In genomic region chr3:147750842-147751191, GRCm38 (mm10) we compare ENCODE assay signal across 26 mouse cellular contexts.
DNase-seq lines count a peak whose midpoint lies in the region; ATAC-seq lines count a peak whose summit lies in the region.
"Had no signal": no experiment of that assay in that cellular context is flagged by ENCODE, and none has a peak within 500 bp of the region (broad histone marks: within the 10 kb centered on the region; RNA-seq: fewer than 3 reads in every experiment).

No protein-coding gene starts in this region.

- H3K9me3 ChIP-seq in forebrain, embryonic 10.5 days, result no peaks in the 10 kb centered on the region
- H3K9me3 ChIP-seq in forebrain, embryonic 16.5 days (ENCODE audit: control insufficient read depth, low read length), result no peaks in the 10 kb centered on the region
- H3K9me3 ChIP-seq in forebrain, embryonic 14.5 days (replicated peaks; ENCODE audit: control insufficient read depth, low read length), result no peaks in the 10 kb centered on the region
- H3K9me3 ChIP-seq: heart, embryonic 12.5 days; midbrain, embryonic 15.5 days; neural tube, embryonic 15.5 days had no signal

- H3K4me1 ChIP-seq in forebrain, embryonic 10.5 days, result peaks cover 24% of the 10 kb centered on the region
- H3K4me1 ChIP-seq in forebrain, embryonic 16.5 days (replicated peaks; ENCODE audit: control insufficient read depth, insufficient read depth, low read length), result peaks cover 9% of the 10 kb centered on the region
- peaks cover 6% of the 10 kb centered on the region; the same call in 1 of the 2 replicates for H3K4me1 ChIP-seq in forebrain, embryonic 14.5 days (ENCODE audit: control insufficient read depth, insufficient read depth, low read length)
- H3K4me1 ChIP-seq: heart, embryonic 12.5 days; midbrain, embryonic 15.5 days had no signal

- H3K36me3 ChIP-seq in forebrain, embryonic 10.5 days (replicated peaks), result no peaks in the 10 kb centered on the region
- no peaks in the 10 kb centered on the region for H3K36me3 ChIP-seq in forebrain, embryonic 16.5 days (ENCODE audit: control insufficient read depth, insufficient read depth)
- no peaks in the 10 kb centered on the region for H3K36me3 ChIP-seq in forebrain, embryonic 14.5 days (ENCODE audit: control insufficient read depth, insufficient read depth, low read length)
- H3K36me3 ChIP-seq: heart, embryonic 12.5 days; midbrain, embryonic 15.5 days; neural tube, embryonic 15.5 days had no signal

- ATAC-seq in forebrain, embryonic 16.5 days, result no peak
- ATAC-seq in forebrain, embryonic 14.5 days, result peak; percentile 54
- ATAC-seq: CD4-positive, CD25-positive, alpha-beta regulatory T cell, adult 4 months; hindbrain, embryonic 16.5 days; midbrain, embryonic 15.5 days had no signal

- H3K27ac ChIP-seq in forebrain, embryonic 10.5 days, result peak overlapping the region; percentile 74
- no peak overlapping the region for H3K27ac ChIP-seq in forebrain, embryonic 16.5 days (ENCODE audit: low read length)
- peak overlapping the region; percentile 33; the same call in 1 of the 2 replicates for H3K27ac ChIP-seq in forebrain, embryonic 14.5 days (ENCODE audit: low read depth, low read length)
- H3K27ac ChIP-seq: layer of hippocampus, adult 2 months; left cerebral cortex, adult 2 months; liver, embryonic 14.5 days; macrophage; midbrain, embryonic 15.5 days; neural tube, embryonic 15.5 days had no signal

- no peak overlapping the region for H3K4me2 ChIP-seq in forebrain, embryonic 16.5 days (ENCODE audit: low read length)
- no peak overlapping the region for H3K4me2 ChIP-seq in forebrain, embryonic 14.5 days (ENCODE audit: low read length)
- H3K4me2 ChIP-seq: heart, embryonic 12.5 days; midbrain, embryonic 15.5 days; neural tube, embryonic 15.5 days had no signal

- no peak overlapping the region for H3K9ac ChIP-seq in forebrain, embryonic 16.5 days (replicated peaks; ENCODE audit: low read depth, low read length)
- no peak overlapping the region for H3K9ac ChIP-seq in forebrain, embryonic 14.5 days (ENCODE audit: low read length)
- H3K9ac ChIP-seq: heart, embryonic 12.5 days; liver, embryonic 14.5 days; midbrain, embryonic 15.5 days; neural tube, embryonic 15.5 days had no signal

- DNase-seq in forebrain, embryonic 10.5 days (ENCODE audit: extremely low spot score, low spot score), result no peak
- peak; percentile 11 for DNase-seq in retina, postnatal 1 day
- no peak for DNase-seq in retina, embryonic 14.5 days (ENCODE audit: low spot score)
- no peak for DNase-seq in forebrain, embryonic 14.5 days (ENCODE audit: low spot score)
- no peak for DNase-seq in right cerebral cortex, postnatal 10 days (ENCODE audit: low spot score in 2 of 2)
- DNase-seq in kidney, adult 11 months, result no peak
- DNase-seq: adrenal gland, postnatal 36 days; cerebellum, adult 9-10 months; gastrocnemius, postnatal 36 days; kidney, adult 2 months; kidney, postnatal 36 days; lung, adult 2 months; right cerebral cortex, adult 18-20 months; thymus, adult 2 months; thymus, postnatal 36 days had no signal

- no peaks in the 10 kb centered on the region for H3K27me3 ChIP-seq in forebrain, embryonic 10.5 days (ENCODE audit: poor library complexity, severe bottlenecking)
- no peaks in the 10 kb centered on the region for H3K27me3 ChIP-seq in forebrain, embryonic 16.5 days (replicated peaks; ENCODE audit: control insufficient read depth, insufficient read depth, low read length)
- H3K27me3 ChIP-seq in forebrain, embryonic 14.5 days (replicated peaks; ENCODE audit: control insufficient read depth, insufficient read depth, low read length), result no peaks in the 10 kb centered on the region
- H3K27me3 ChIP-seq: heart, embryonic 12.5 days; midbrain, embryonic 15.5 days; neural tube, embryonic 15.5 days had no signal

- H3K4me3 ChIP-seq in forebrain, embryonic 10.5 days, result no peak overlapping the region
- no peak overlapping the region for H3K4me3 ChIP-seq in forebrain, embryonic 16.5 days (replicated peaks; ENCODE audit: low read length)
- H3K4me3 ChIP-seq in forebrain, embryonic 14.5 days (ENCODE audit: low read depth, low read length), result no peak overlapping the region
- H3K4me3 ChIP-seq: erythroblast, embryonic 14.5 days; heart, embryonic 12.5 days; layer of hippocampus, adult 2 months; left cerebral cortex, adult 2 months; midbrain, embryonic 15.5 days; neural tube, embryonic 15.5 days had no signal

- 92% methylated on average over 1 of the region's 1 CpGs for WGBS in forebrain, embryonic 10.5 days
- WGBS in forebrain, embryonic 16.5 days, result 26% methylated on average over 1 of the region's 1 CpGs
- 27% methylated on average over 1 of the region's 1 CpGs for WGBS in forebrain, embryonic 14.5 days
